Mouse (Mus musculus) midbrain, embryonic 11.5 days (tissue): ENCODE measurements around the gene Lpar3. TPM values are rescaled to one million over a fixed set of nuclear protein-coding genes. Genes with fewer than 3 reads are reported as not detected.

Experiments used
- ATAC-seq: fragments of 200-750 bp; cut with Nextera tagmentation; 2 replicates; pipeline ENCODE4 v1.8.0; 2017; ENCODE audit warnings: moderate TSS enrichment, moderate library complexity; ENCODE audit not compliant: low FRiP score
- DNase-seq: peaks from one replicate; pipeline ENCODE4 v3.0.0; 2015; ENCODE audit warnings: low spot score; ENCODE audit errors: missing footprints
- H3K27ac ChIP-seq: fragments of 300-500 bp; sonication (generic); 2 replicates; pipeline ENCODE4 v1.5.1; 2014; ENCODE audit warnings: low read depth, low read length
- H3K27me3 ChIP-seq: fragments of 300-500 bp; sonication (generic); 2 replicates; pipeline ENCODE4 v1.6.1; 2014; ENCODE audit warnings: mild to moderate bottlenecking, low read length, moderate library complexity, mixed read lengths; ENCODE audit not compliant: control insufficient read depth, insufficient read depth
- H3K36me3 ChIP-seq: fragments of 300-500 bp; sonication (generic); 2 replicates; pipeline ENCODE4 v1.6.1; 2014; ENCODE audit warnings: mild to moderate bottlenecking, low read length, moderate library complexity, mixed read lengths; ENCODE audit not compliant: control insufficient read depth, insufficient read depth
- H3K4me1 ChIP-seq: fragments of 300-500 bp; sonication (generic); 2 replicates; pipeline ENCODE4 v1.6.1; 2014; ENCODE audit warnings: low read length; ENCODE audit not compliant: control insufficient read depth, insufficient read depth
- H3K4me2 ChIP-seq: fragments of 300-500 bp; sonication (generic); 2 replicates; pipeline ENCODE4 v1.6.1; 2014; ENCODE audit warnings: mild to moderate bottlenecking, moderate library complexity
- H3K4me3 ChIP-seq: fragments of 300-500 bp; sonication (generic); 2 replicates; pipeline ENCODE4 v1.5.1; 2014; ENCODE audit warnings: low read depth, low read length
- H3K9ac ChIP-seq: fragments of 300-500 bp; sonication (generic); 2 replicates; pipeline ENCODE4 v1.6.1; 2014; ENCODE audit warnings: low read length
- H3K9me3 ChIP-seq: fragments of 300-500 bp; sonication (generic); 2 replicates; pipeline ENCODE4 v1.6.1; 2016; ENCODE audit warnings: low read length; ENCODE audit not compliant: control insufficient read depth
- WGBS: fragments of 180-500 bp; shearing (Covaris S2); extraction: QIAGEN DNeasy Blood & Tissue Kit; methylation state at CpG from one replicate; pipeline ENCODE4 v1.1.7; 2014; 5-methylcytosine and 5-hydroxymethylcytosine counted together
- polyA plus RNA-seq: library from polyadenylated mRNA; unstranded; fragments of >200 nt; fragmentation: Nextera tagmentation; extraction: Ambion mirVana; gene quantifications from 2 replicates; pipeline ENCODE4 v1.2.1, GENCODE M21; 2014

The Lpar3 gene
- polyA plus RNA-seq, 1 experiment from 2014 or later: 0.41 TPM

DNA sequence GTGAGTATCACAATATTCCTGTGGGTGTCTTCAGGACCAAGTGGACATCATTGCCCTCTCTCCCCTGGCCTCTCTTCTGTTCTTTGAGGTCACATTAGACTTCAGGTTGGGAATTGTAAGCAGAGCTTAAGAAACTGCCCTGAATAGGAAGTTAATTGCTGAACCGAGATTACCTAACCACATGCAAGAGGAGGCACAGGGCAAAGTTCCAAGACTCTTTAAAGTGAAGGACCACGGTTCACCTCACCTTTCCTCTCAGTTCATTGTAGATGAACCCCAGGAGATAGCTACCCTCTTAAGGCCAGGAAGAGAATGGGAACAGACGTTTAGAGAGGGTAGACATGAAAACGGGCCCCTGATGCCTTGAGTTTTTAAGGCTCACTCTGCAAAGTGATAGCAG is 3.5 kb downstream of the Lpar3 start:
- DNase-seq (no peak), ATAC-seq (no peak)
- peaks cover 20% of the 10 kb centered on the region for H3K27me3 ChIP-seq
- H3K36me3 ChIP-seq: no peaks in the 10 kb centered on the region
- H3K9me3 ChIP-seq: no peaks in the 10 kb centered on the region
- H3K4me1 ChIP-seq: peaks cover 2% of the 10 kb centered on the region; the same call in 1 of the 2 replicates
- WGBS: 68% methylated on average over 4 of the region's 4 CpGs
- H3K4me2 ChIP-seq: no peak overlapping the region
- no peak overlapping the region for H3K4me3 ChIP-seq
- no peak overlapping the region for H3K27ac ChIP-seq
- no peak overlapping the region for H3K9ac ChIP-seq

DNA sequence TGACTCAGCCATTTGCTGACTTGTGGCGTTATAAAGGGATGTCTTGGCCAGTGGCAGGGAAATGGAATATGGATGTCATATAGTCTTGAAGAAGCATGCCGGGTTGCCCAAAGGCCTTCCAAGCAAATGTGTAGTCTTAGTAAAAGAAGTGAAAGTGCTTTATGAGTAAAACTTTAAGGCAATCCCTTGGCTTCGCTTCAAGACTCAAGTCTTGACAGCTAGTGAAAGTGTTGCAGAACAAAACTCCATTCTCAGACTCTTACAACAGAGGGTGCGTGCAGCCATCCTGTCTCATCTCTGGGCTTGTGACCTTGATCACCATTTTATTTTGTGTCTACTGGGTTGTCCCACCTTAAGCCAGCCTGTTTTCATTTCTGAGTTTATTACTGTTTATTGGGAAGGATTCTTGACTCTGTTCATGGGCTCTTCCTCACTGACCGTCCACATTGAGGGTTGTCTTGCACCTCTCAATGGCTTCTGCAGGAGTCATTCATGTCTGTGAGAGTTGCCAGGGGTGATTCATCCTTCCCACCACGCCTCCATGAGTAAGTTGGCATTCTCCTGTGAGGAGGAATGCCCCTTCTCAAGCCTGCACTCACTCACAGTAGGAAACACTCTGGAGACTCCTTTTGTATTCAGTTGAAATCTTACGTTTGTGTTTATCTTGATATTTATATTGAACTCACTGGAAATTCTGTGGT is 4.4 kb downstream of the Lpar3 start:
- Histone ChIP-seq H3K27me3 (peaks cover 17% of the 10 kb centered on the region), H3K9me3 (no peaks in the 10 kb centered on the region), H3K27ac (no peak overlapping the region), H3K9ac (no peak overlapping the region), H3K4me1 (peaks cover 2% of the 10 kb centered on the region; the same call in 1 of the 2 replicates), H3K36me3 (no peaks in the 10 kb centered on the region), H3K4me2 (no peak overlapping the region), H3K4me3 (no peak overlapping the region)
- no peak for ATAC-seq
- whole genome bisulfite sequencing: 85% methylated on average over 7 of the region's 7 CpGs
- DNase-seq: no peak

DNA sequence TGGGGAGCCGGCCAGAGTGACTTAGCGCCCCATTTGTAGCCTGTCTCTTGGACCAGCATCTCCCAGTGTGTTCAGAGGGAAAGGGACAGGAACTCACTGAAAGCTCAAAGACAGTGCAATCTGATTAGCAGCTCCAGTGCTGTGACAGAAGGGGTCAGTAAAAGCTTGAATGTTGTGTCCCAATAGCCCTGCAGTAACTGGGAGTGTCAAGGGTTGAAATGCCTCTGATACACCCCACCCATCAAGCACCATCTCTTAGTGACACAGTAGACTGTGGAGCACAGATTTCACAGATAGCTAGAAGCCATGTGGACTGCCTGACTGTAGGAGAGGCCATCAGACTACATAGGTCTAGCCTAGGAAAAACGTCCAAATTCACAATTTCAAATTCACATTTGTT is 6.7 kb downstream of the Lpar3 start:
- 70% methylated on average over 3 of the region's 3 CpGs for WGBS
- no peak for ATAC-seq
- H3K27me3 ChIP-seq: no peaks in the 10 kb centered on the region

DNA sequence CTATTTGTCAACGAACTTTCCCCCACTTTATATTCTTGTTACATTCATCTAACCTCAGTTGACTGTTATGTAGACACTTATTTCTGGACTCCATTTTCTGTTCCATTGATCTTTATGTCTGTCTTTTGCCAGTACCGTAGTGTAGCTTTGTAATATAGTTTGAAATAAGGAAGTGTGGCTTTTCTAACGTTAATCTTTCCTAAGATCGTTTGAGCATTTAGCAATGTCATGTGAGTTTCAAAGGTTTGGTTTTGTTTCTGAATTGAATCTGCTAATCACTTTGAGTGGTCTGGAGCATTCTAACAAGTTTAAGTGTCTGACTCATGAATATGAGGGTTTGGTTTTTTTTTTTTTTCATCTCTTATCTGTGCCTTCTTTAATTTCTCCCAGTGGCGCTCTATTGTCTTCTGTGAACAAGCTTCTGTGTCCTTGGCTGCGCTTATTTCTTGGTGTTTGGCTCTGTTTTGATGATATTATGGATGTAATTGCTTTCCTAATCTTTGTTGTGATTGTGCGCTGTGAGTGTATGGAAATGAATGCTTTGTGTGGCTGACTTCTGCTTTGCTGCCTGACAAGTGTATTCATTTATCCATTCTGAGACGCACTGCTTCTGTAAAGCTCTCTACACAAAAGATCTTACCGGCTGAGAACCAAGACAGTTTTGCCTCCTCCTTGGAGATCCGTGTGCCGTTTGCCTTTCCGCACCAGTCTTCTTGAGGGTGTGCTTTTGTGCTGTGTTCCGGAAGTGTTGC is 8.0 kb downstream of the Lpar3 start:
- Histone ChIP-seq H3K27me3 (no peaks in the 10 kb centered on the region), H3K36me3 (no peaks in the 10 kb centered on the region), H3K9me3 (no peaks in the 10 kb centered on the region), H3K4me1 (peaks cover 2% of the 10 kb centered on the region; the same call in 1 of the 2 replicates), H3K27ac (no peak overlapping the region), H3K4me2 (no peak overlapping the region), H3K4me3 (no peak overlapping the region), H3K9ac (no peak overlapping the region)
- DNase-seq (no peak), ATAC-seq (no peak)
- WGBS: 70% methylated on average over 13 of the region's 13 CpGs

More for the DNA sequence above, 6.7 kb downstream of the Lpar3 start:
- no peak overlapping the region for H3K27ac ChIP-seq
- no peaks in the 10 kb centered on the region for H3K36me3 ChIP-seq
- no peak overlapping the region for H3K4me2 ChIP-seq
- no peak overlapping the region for H3K9ac ChIP-seq
- no peak for DNase-seq
- H3K4me1 ChIP-seq: peaks cover 2% of the 10 kb centered on the region; the same call in 1 of the 2 replicates
- no peak overlapping the region for H3K4me3 ChIP-seq
- H3K9me3 ChIP-seq: no peaks in the 10 kb centered on the region

DNA sequence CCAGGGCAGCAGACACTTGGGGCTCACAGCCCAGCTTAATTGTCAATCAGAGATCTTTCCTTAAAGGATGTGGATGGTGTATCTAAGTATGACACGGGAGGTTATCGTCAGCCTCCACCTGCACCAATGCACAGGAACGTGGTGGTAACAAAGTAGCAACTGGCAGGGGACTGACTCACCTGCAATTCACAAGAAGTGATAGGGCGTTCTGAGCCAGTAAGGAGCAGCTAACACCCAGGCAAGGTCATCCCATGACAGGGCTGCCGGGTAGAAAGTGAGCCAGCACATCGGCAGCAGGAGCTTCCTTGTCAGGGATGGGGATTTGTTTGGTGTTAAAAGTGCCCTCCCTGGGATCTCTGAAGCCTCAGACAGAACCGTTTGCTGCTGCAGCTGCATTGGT is 11.9 kb downstream of the Lpar3 start:
- H3K27ac ChIP-seq: no peak overlapping the region
- H3K36me3 ChIP-seq: no peaks in the 10 kb centered on the region
- no peak for ATAC-seq
- no peak for DNase-seq
- WGBS: 64% methylated on average over 7 of the region's 7 CpGs
- H3K4me1 ChIP-seq: peaks cover 2% of the 10 kb centered on the region; the same call in 1 of the 2 replicates
- H3K4me3 ChIP-seq: no peak overlapping the region
- H3K9ac ChIP-seq: no peak overlapping the region
- H3K9me3 ChIP-seq: no peaks in the 10 kb centered on the region
- no peak overlapping the region for H3K4me2 ChIP-seq
- no peaks in the 10 kb centered on the region for H3K27me3 ChIP-seq

DNA sequence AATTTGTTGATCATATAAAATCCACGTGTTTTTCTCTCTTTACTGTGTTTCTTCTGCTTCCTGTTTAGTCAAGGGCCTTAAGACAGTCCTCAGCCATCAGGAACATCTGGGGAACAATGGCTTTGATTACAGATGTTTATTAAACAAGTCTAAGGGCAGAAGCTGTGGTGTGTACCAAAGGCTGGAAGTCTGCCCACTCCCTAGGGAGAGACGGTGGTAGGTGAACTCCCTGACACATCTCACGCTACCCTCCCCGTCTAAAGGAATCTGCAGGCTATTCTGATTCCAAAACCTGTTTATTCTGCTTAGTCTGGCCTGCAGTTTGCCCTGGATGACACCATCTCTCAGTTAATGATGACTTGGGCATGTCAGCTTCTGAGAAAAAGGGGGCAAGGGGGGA is 13.0 kb downstream of the Lpar3 start:
- no peaks in the 10 kb centered on the region for H3K27me3 ChIP-seq
- ATAC-seq: no peak
- peaks cover 2% of the 10 kb centered on the region; the same call in 1 of the 2 replicates for H3K4me1 ChIP-seq
- 75% methylated on average over 4 of the region's 4 CpGs for WGBS
- no peak overlapping the region for H3K4me2 ChIP-seq
- DNase-seq: no peak
- no peak overlapping the region for H3K9ac ChIP-seq
- H3K27ac ChIP-seq: no peak overlapping the region
- H3K9me3 ChIP-seq: no peaks in the 10 kb centered on the region
- H3K36me3 ChIP-seq: no peaks in the 10 kb centered on the region
- H3K4me3 ChIP-seq: no peak overlapping the region

DNA sequence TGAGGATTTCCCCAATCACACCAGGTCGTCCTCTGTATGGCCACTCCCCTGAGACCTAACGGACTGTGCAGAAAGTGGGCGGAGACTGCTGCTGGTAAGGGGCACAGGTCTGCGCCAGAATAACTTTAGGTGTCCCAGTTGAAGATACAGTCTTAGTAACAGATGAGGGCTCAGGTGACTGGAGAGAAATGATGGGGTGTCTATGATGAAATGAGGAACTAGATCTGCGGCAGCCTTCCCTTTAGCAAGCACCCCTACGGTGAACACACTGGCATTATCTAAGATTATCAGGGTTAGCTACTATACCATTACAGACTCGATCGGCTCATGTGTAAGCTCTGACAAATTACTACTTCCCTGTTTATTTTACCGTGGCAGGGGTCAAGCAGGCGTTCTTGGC is 13.8 kb downstream of the Lpar3 start:
- H3K27ac ChIP-seq: no peak overlapping the region
- WGBS: 71% methylated on average over 10 of the region's 10 CpGs
- no peak overlapping the region for H3K9ac ChIP-seq
- H3K27me3 ChIP-seq: no peaks in the 10 kb centered on the region
- no peak overlapping the region for H3K4me3 ChIP-seq
- H3K4me2 ChIP-seq: no peak overlapping the region
- H3K36me3 ChIP-seq: no peaks in the 10 kb centered on the region
- no peak for DNase-seq
- H3K4me1 ChIP-seq: no peaks in the 10 kb centered on the region
- H3K9me3 ChIP-seq: no peaks in the 10 kb centered on the region
- ATAC-seq: no peak

DNA sequence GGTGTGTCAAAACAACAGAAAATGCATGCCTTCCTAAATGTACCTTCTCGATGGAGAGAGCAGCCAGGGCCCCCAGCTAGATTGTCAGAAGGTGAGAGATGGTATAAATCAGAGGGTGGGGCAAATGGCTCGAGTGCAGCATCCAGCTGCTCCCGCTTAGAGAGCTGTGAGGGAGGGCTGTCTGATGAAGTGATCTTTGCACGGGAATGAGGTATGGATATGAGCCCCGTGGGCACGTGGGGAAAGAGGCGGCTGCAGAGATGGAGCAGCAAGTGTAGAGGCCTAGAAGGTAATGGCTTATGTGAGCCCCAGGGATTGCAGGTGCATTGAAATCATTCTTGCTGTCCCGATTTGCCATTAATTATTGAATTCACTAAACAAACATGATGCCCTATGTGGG is 15.5 kb downstream of the Lpar3 start:
- Histone ChIP-seq H3K4me2 (no peak overlapping the region), H3K9me3 (no peaks in the 10 kb centered on the region), H3K27me3 (no peaks in the 10 kb centered on the region), H3K27ac (no peak overlapping the region), H3K4me3 (no peak overlapping the region), H3K4me1 (no peaks in the 10 kb centered on the region), H3K9ac (no peak overlapping the region), H3K36me3 (no peaks in the 10 kb centered on the region)
- 81% methylated on average over 8 of the region's 8 CpGs for WGBS
- ATAC-seq (no peak), DNase-seq (no peak)

DNA sequence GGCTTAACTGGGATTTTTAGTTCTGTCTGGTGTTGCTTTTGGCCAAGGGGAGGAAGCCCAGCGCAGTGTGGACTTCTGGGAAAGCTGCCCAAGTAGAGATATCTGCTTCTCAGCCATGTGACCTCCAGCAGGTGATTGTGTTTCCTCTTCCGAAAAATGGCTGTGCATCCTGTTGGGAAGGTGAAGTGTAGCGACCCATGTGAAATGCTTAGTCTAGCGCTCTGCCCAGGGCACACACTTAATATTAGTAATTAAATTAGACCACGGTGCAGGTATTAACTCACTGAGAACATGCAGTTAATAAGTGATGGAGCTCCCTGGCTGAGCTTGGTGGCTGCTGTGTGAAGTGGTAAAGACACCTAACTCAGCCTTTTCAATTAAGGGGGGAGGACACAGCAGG is 16.9 kb downstream of the Lpar3 start:
- ATAC-seq: no peak
- DNase-seq: no peak
- Histone ChIP-seq H3K4me2 (no peak overlapping the region), H3K9me3 (no peaks in the 10 kb centered on the region), H3K36me3 (no peaks in the 10 kb centered on the region), H3K4me1 (no peaks in the 10 kb centered on the region), H3K9ac (no peak overlapping the region), H3K27me3 (no peaks in the 10 kb centered on the region), H3K27ac (no peak overlapping the region), H3K4me3 (no peak overlapping the region)
- 82% methylated on average over 5 of the region's 5 CpGs for WGBS
